Comparison of ENCODE assay signal across 9 mouse cellular contexts in genomic region chr4:129188041-129188659, GRCm38 (mm10). TPM values are rescaled to one million over a fixed set of nuclear protein-coding genes. Genes with fewer than 3 reads are reported as not detected.
A peak's percentile ranks its signal among the peaks of the same experiment; 100 is the strongest.
DNase-seq lines count a peak whose midpoint lies in the region; ATAC-seq and TF ChIP-seq lines count a peak whose summit lies in the region.
"Had no signal": no experiment of that assay in that cellular context is flagged by ENCODE, and none has a peak within 500 bp of the region (broad histone marks: within the 10 kb centered on the region; RNA-seq: fewer than 3 reads in every experiment).

No protein-coding gene starts in this region.

- H3K36me3 ChIP-seq in limb, embryonic 12.5 days, result peaks cover 19% of the 10 kb centered on the region
- no peaks in the 10 kb centered on the region for H3K36me3 ChIP-seq in stomach, embryonic 16.5 days (ENCODE audit: control insufficient read depth, insufficient read depth, low read length)

- H3K4me2 ChIP-seq in limb, embryonic 12.5 days, result peak overlapping the region; percentile 70
- H3K4me2 ChIP-seq in stomach, embryonic 16.5 days (ENCODE audit: low read depth, low read length), result peak overlapping the region; percentile 75

- TF ChIP-seq CTCF in cerebellum, adult 2 months (IDR thresholded peaks at IDR 0.05; ENCODE audit: borderline replicate concordance, insufficient read depth, low read depth, low read length), result no peak

- peak overlapping the region; percentile 86 for H3K4me3 ChIP-seq in cerebellum, adult 2 months (replicated peaks; ENCODE audit: insufficient read depth, low read depth, low read length)
- peak overlapping the region; percentile 96 for H3K4me3 ChIP-seq in limb, embryonic 12.5 days (replicated peaks)
- H3K4me3 ChIP-seq in stomach, embryonic 16.5 days (replicated peaks; ENCODE audit: low read length), result peak overlapping the region; percentile 89

- no peak overlapping the region for H3K27ac ChIP-seq in cerebellum, adult 2 months (ENCODE audit: insufficient read depth, low read length)
- H3K27ac ChIP-seq in limb, embryonic 12.5 days, result peak overlapping the region; percentile 97
- H3K27ac ChIP-seq in stomach, embryonic 16.5 days (ENCODE audit: low read length), result peak overlapping the region; percentile 72; the same call in 1 of the 2 replicates

- no peaks in the 10 kb centered on the region for H3K27me3 ChIP-seq in cerebellum, adult 2 months (ENCODE audit: control insufficient read depth, insufficient read depth, low read length)
- no peaks in the 10 kb centered on the region for H3K27me3 ChIP-seq in limb, embryonic 12.5 days
- H3K27me3 ChIP-seq in stomach, embryonic 16.5 days (ENCODE audit: control insufficient read depth, insufficient read depth, low read length), result no peaks in the 10 kb centered on the region

- H3K9me3 ChIP-seq in limb, embryonic 12.5 days, result no peaks in the 10 kb centered on the region
- no peaks in the 10 kb centered on the region for H3K9me3 ChIP-seq in stomach, embryonic 16.5 days (replicated peaks; ENCODE audit: control insufficient read depth, low read length)

- ATAC-seq in limb, embryonic 12.5 days (ENCODE audit: insufficient number of reproducible peaks, insufficient read depth, low FRiP score, low TSS enrichment, low read depth), result no peak
- no peak for ATAC-seq in stomach, embryonic 16.5 days (ENCODE audit: insufficient read depth, low FRiP score)

- WGBS in cerebellum, adult 2 months, result 13% methylated on average over 5 of the region's 5 CpGs
- WGBS in limb, embryonic 12.5 days, result 47% methylated on average over 5 of the region's 5 CpGs
- WGBS in stomach, embryonic 16.5 days, result 42% methylated on average over 5 of the region's 5 CpGs

- H3K9ac ChIP-seq in limb, embryonic 12.5 days (replicated peaks), result peak overlapping the region; percentile 91
- peak overlapping the region; percentile 91 for H3K9ac ChIP-seq in stomach, embryonic 16.5 days (ENCODE audit: low read length)

- peaks cover 2% of the 10 kb centered on the region for H3K4me1 ChIP-seq in cerebellum, adult 2 months (ENCODE audit: control insufficient read depth, insufficient read depth, low read length)
- peaks cover 19% of the 10 kb centered on the region for H3K4me1 ChIP-seq in limb, embryonic 12.5 days (replicated peaks)
- peaks cover 24% of the 10 kb centered on the region for H3K4me1 ChIP-seq in stomach, embryonic 16.5 days (ENCODE audit: control insufficient read depth, insufficient read depth, low read length)

- DNase-seq in cerebellum, adult 2 months, result no peak
- DNase-seq in cerebellum, adult 18-20 months, result no peak
- DNase-seq in retina, embryonic 14.5 days (ENCODE audit: low spot score), result peak; percentile 8
- DNase-seq in retina, postnatal 1 day, result no peak
- DNase-seq in left cerebral cortex, postnatal 10 days (ENCODE audit: extremely low spot score in 1 of 2, low spot score in 2 of 2), result no peak
- no peak for DNase-seq in testis, postnatal 14 days (ENCODE audit: low spot score)

- no peak for TF ChIP-seq POLR2A in cerebellum, adult 2 months (IDR thresholded peaks at IDR 0.05; ENCODE audit: borderline replicate concordance, insufficient read depth, low read length)

- intact Hi-C loops in left cerebral cortex, postnatal 10 days (cut with DNase I), result no loop called here

RNA-seq across cellular contexts. Expression of gene S100pbp, which starts 1.4 kb away (rescaled TPM):
- polyA plus RNA-seq in cerebellum, adult 2 months (2012; rRNA removed), result 28.5 and 31.3 TPM in 2 replicates
- 31.2 and 32.7 TPM in 2 replicates for polyA plus RNA-seq in limb, embryonic 12.5 days (2016; fragmentation: Nextera tagmentation; extraction: Ambion mirVana)
- 13.0 and 13.1 TPM in 2 replicates for polyA plus RNA-seq in stomach, embryonic 16.5 days (2015; fragmentation: Nextera tagmentation; extraction: Ambion mirVana)
- total RNA-seq in left cerebral cortex, postnatal 10 days (2021), result 10 to 100 TPM; 40.1 to 45.7 TPM

RNA-seq across cellular contexts. Expression of gene Yars, which starts 1.4 kb away (rescaled TPM):
- polyA plus RNA-seq in cerebellum, adult 2 months (2012; rRNA removed), result 104 and 107 TPM in 2 replicates
- 78.7 and 80.2 TPM in 2 replicates for polyA plus RNA-seq in limb, embryonic 12.5 days (2016; fragmentation: Nextera tagmentation; extraction: Ambion mirVana)
- 72.9 and 80.0 TPM in 2 replicates for polyA plus RNA-seq in stomach, embryonic 16.5 days (2015; fragmentation: Nextera tagmentation; extraction: Ambion mirVana)
- total RNA-seq in left cerebral cortex, postnatal 10 days (2021), result 100 to 1,000 TPM; 103 to 105 TPM

RNA-seq across cellular contexts. Expression of gene Fndc5, which starts 51.4 kb away (rescaled TPM):
- 192 TPM in 2 replicates for polyA plus RNA-seq in cerebellum, adult 2 months (2012; rRNA removed)
- 11.3 and 11.6 TPM in 2 replicates for polyA plus RNA-seq in limb, embryonic 12.5 days (2016; fragmentation: Nextera tagmentation; extraction: Ambion mirVana)
- polyA plus RNA-seq in stomach, embryonic 16.5 days (2015; fragmentation: Nextera tagmentation; extraction: Ambion mirVana), result 1.3 and 2.6 TPM in 2 replicates
- total RNA-seq in left cerebral cortex, postnatal 10 days (2021), result 10 to 100 TPM; 41.8 to 44.6 TPM
- total RNA-seq: common myeloid progenitor, adult 5-6 weeks had no signal

Comparison
In these comparisons a context has a peak if more than half of its experiments do, and no peak if none do; other contexts are left out.
1. RNA of gene Fndc5, which starts 51.4 kb away (polyA plus RNA-seq): 192 TPM in cerebellum, adult 2 months; 11.3 to 11.6 TPM in limb, embryonic 12.5 days and 1.3 to 2.6 TPM in stomach, embryonic 16.5 days; every median in the first group is over 10 times any median in the second.
2. Peak in every context shown above with its lines, with median percentiles within 50 percentile points of each other: H3K4me3 ChIP-seq.